9 mouse cellular contexts compared by ENCODE assay signal in the genomic region with DNA sequence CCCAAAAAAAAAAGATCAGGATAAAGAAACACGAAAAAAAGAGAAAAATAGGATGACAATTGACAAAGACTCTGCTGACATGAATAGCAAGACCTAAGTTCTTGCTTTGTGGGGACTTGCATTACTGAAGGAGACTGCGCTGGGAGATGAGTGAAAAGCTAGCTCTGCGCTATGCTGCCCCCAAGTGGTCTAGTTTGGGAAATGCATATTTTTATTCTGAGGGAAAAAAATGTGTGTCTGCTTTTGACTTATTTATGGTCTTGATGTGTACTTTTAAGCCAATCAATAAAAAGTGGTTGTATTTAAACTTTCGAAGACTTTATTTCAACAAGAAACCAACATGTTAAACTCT.
DNase-seq lines count a peak whose midpoint lies in the region; ATAC-seq and TF ChIP-seq lines count a peak whose summit lies in the region.
"Had no signal": no experiment of that assay in that cellular context is flagged by ENCODE, and none has a peak within 500 bp of the region (broad histone marks: within the 10 kb centered on the region; RNA-seq: fewer than 3 reads in every experiment).

No protein-coding gene starts in this region.

- ATAC-seq in forebrain, embryonic 15.5 days (replicated peaks), result peak; percentile 86
- no peak for ATAC-seq in lung, postnatal 0 days

- whole genome bisulfite sequencing in forebrain, embryonic 15.5 days, result 6% methylated on average over 4 of the region's 4 CpGs
- WGBS in lung, postnatal 0 days, result 3% methylated on average over 4 of the region's 4 CpGs

- no peak overlapping the region for H3K4me2 ChIP-seq in forebrain, embryonic 15.5 days (replicated peaks)
- no peak overlapping the region for H3K4me2 ChIP-seq in lung, postnatal 0 days (replicated peaks; ENCODE audit: low read depth, low read length)
- H3K4me2 ChIP-seq: heart, embryonic 15.5 days had no signal

- no peaks in the 10 kb centered on the region for H3K27me3 ChIP-seq in forebrain, embryonic 15.5 days
- no peaks in the 10 kb centered on the region for H3K27me3 ChIP-seq in lung, postnatal 0 days (replicated peaks; ENCODE audit: insufficient read depth, low read length)
- H3K27me3 ChIP-seq: heart, embryonic 15.5 days had no signal

- H3K4me1 ChIP-seq in forebrain, embryonic 15.5 days, result peaks cover 16% of the 10 kb centered on the region
- H3K4me1 ChIP-seq in lung, postnatal 0 days (ENCODE audit: insufficient read depth, low read depth, low read length), result no peaks in the 10 kb centered on the region
- H3K4me1 ChIP-seq: heart, embryonic 15.5 days had no signal

- no peak for TF ChIP-seq EP300 in lung, postnatal 0 days (IDR thresholded peaks at IDR 0.05)

- peak overlapping the region; percentile 73 for H3K27ac ChIP-seq in forebrain, embryonic 15.5 days (replicated peaks)
- no peak overlapping the region for H3K27ac ChIP-seq in lung, postnatal 0 days (ENCODE audit: low read length)
- H3K27ac ChIP-seq: heart, embryonic 15.5 days had no signal

- DNase-seq in 416B (ENCODE audit: low read depth) (peak; percentile 65), ES-CJ7 (ENCODE audit: low read depth, low spot score) (peak; percentile 53)
- DNase-seq in cerebellum, adult 11 months, result peak; percentile 38
- peak; percentile 74 for DNase-seq in kidney, postnatal 10 days
- DNase-seq in lung, postnatal 0 days (ENCODE audit: low spot score), result peak; percentile 84
- peak; percentile 86 for DNase-seq in retina, embryonic 14.5 days (ENCODE audit: low spot score)
- no peak for DNase-seq in spleen, adult 12 weeks (ENCODE audit: low spot score)

- peak; percentile 84 for TF ChIP-seq CTCF in lung, postnatal 0 days (IDR thresholded peaks at IDR 0.05)

- H3K9me3 ChIP-seq in forebrain, embryonic 15.5 days, result no peaks in the 10 kb centered on the region
- H3K9me3 ChIP-seq in lung, postnatal 0 days (ENCODE audit: low read length), result no peaks in the 10 kb centered on the region
- H3K9me3 ChIP-seq: heart, embryonic 15.5 days had no signal

- H3K36me3 ChIP-seq in forebrain, embryonic 15.5 days, result no peaks in the 10 kb centered on the region
- no peaks in the 10 kb centered on the region for H3K36me3 ChIP-seq in lung, postnatal 0 days (ENCODE audit: insufficient read depth, low read length)
- H3K36me3 ChIP-seq: heart, embryonic 15.5 days had no signal

- no peak overlapping the region for H3K4me3 ChIP-seq in forebrain, embryonic 15.5 days
- H3K4me3 ChIP-seq in lung, postnatal 0 days (ENCODE audit: low read depth, low read length), result no peak overlapping the region
- H3K4me3 ChIP-seq: heart, embryonic 15.5 days had no signal

- H3K9ac ChIP-seq in forebrain, embryonic 15.5 days (replicated peaks), result no peak overlapping the region
- H3K9ac ChIP-seq in lung, postnatal 0 days (replicated peaks; ENCODE audit: low read depth), result no peak overlapping the region
- H3K9ac ChIP-seq: heart, embryonic 15.5 days had no signal
